Mouse (Mus musculus) lung, postnatal 10 days (tissue): ENCODE data around the gene Pias1.

ENCODE experiments used
- DNase-seq: peaks from one replicate; pipeline ENCODE4 v3.0.0; 2021

Gene Pias1

GRCm38 (mm10) chr9:62987824-62988223 lies at the start of gene Pias1:
Pias1 (minus strand) TSS chr9:62987924.
- DNase-seq = no peak

GRCm38 (mm10) chr9:63035431-63035830 lies 47.7 kb upstream of the Pias1 start:
- DNase-seq = no peak

GRCm38 (mm10) chr9:63031011-63031782 lies 43.5 kb upstream of the Pias1 start:
- peak; percentile 81 for DNase-seq

GRCm38 (mm10) chr9:63022486-63022885 lies 34.8 kb upstream of the Pias1 start:
- no peak for DNase-seq

GRCm38 (mm10) chr9:63007371-63007770 lies 19.6 kb upstream of the Pias1 start:
- no peak for DNase-seq

GRCm38 (mm10) chr9:63006081-63006820 lies 18.5 kb upstream of the Pias1 start:
- DNase-seq = no peak

GRCm38 (mm10) chr9:62998561-62998960 lies 10.8 kb upstream of the Pias1 start:
- no peak for DNase-seq

- DNase-seq = no peak
These were observed 9.9 kb upstream of the Pias1 start for GRCm38 (mm10) chr9:62997626-62998025.

GRCm38 (mm10) chr9:62995186-62995585 lies 7.5 kb upstream of the Pias1 start:
- peak; percentile 54 for DNase-seq

- no peak for DNase-seq
These were observed 2.4 kb upstream of the Pias1 start for GRCm38 (mm10) chr9:62990134-62990533.

GRCm38 (mm10) chr9:62980777-62981202 lies 6.9 kb downstream of the Pias1 start:
- DNase-seq = peak; percentile 97

- DNase-seq = no peak
These were observed 7.5 kb downstream of the Pias1 start for GRCm38 (mm10) chr9:62980162-62980776.

- peak; percentile 50 for DNase-seq
These were observed 8.1 kb downstream of the Pias1 start for GRCm38 (mm10) chr9:62979461-62980161.

- no peak for DNase-seq
These were observed 10.6 kb downstream of the Pias1 start for GRCm38 (mm10) chr9:62977152-62977551.

- no peak for DNase-seq
These were observed 11.9 kb downstream of the Pias1 start for GRCm38 (mm10) chr9:62975830-62976229.

GRCm38 (mm10) chr9:62974439-62974838 lies 13.3 kb downstream of the Pias1 start:
- DNase-seq = peak; percentile 13

GRCm38 (mm10) chr9:62972073-62972745 lies 15.5 kb downstream of the Pias1 start:
- DNase-seq = peak; percentile 38

GRCm38 (mm10) chr9:62970345-62970744 lies 17.4 kb downstream of the Pias1 start:
- no peak for DNase-seq

GRCm38 (mm10) chr9:62966018-62966417 lies 21.7 kb downstream of the Pias1 start:
- no peak for DNase-seq

- DNase-seq = no peak
These were observed 35.0 kb downstream of the Pias1 start for GRCm38 (mm10) chr9:62952713-62953112.

GRCm38 (mm10) chr9:62945346-62945745 lies 42.4 kb downstream of the Pias1 start:
- DNase-seq = no peak

- DNase-seq = no peak
These were observed 43.7 kb downstream of the Pias1 start for GRCm38 (mm10) chr9:62944063-62944462.
